Mouse (Mus musculus) frontal cortex, postnatal 14 days (tissue): ENCODE data around the gene Dcps.
"Not testable (repeated sequence)": the region's sequence is repeated elsewhere in the genome, so short reads cannot be mapped to it uniquely, and the experiment has no call there.

ENCODE experiments used
- DNase-seq, 2 experiments: peaks; one replicate each; pipeline ENCODE4 v3.0.0; 2022; ENCODE audit warnings: low spot score in 2 of 2

Gene Dcps

GRCm38 (mm10) chr9:35176124-35176659 is 331 bp upstream of the Dcps start:
- no peak for DNase-seq

- DNase-seq, result no peak
Measured at GRCm38 (mm10) chr9:35173331-35173730, 2.5 kb downstream of the Dcps start.

- no peak for DNase-seq
Measured at GRCm38 (mm10) chr9:35170071-35170470, 5.8 kb downstream of the Dcps start.

- DNase-seq, result no peak
Measured at GRCm38 (mm10) chr9:35166798-35167635, 8.8 kb downstream of the Dcps start.

GRCm38 (mm10) chr9:35166144-35166797 is 9.6 kb downstream of the Dcps start:
- no peak for DNase-seq

GRCm38 (mm10) chr9:35164142-35164874 is 11.6 kb downstream of the Dcps start:
- no peak for DNase-seq

GRCm38 (mm10) chr9:35163011-35163690 is 12.7 kb downstream of the Dcps start:
- no peak for DNase-seq

GRCm38 (mm10) chr9:35161721-35162120 is 14.1 kb downstream of the Dcps start:
- no peak for DNase-seq

GRCm38 (mm10) chr9:35160662-35161061 is 15.2 kb downstream of the Dcps start:
- DNase-seq, result no peak

- DNase-seq, result no peak
Measured at GRCm38 (mm10) chr9:35158477-35158876, 17.4 kb downstream of the Dcps start.

- no peak for DNase-seq
Measured at GRCm38 (mm10) chr9:35156862-35157261, 19.0 kb downstream of the Dcps start.

- no peak for DNase-seq
Measured at GRCm38 (mm10) chr9:35156002-35156710, 19.7 kb downstream of the Dcps start.

- no peak for DNase-seq
Measured at GRCm38 (mm10) chr9:35152923-35153322, 22.9 kb downstream of the Dcps start.

- not testable (repeated sequence) for DNase-seq
Measured at GRCm38 (mm10) chr9:35148822-35149221, 27.0 kb downstream of the Dcps start.

GRCm38 (mm10) chr9:35147261-35147660 is 28.6 kb downstream of the Dcps start:
- DNase-seq, result not testable (repeated sequence)

GRCm38 (mm10) chr9:35145829-35146228 is 30.0 kb downstream of the Dcps start:
- DNase-seq, result no peak

GRCm38 (mm10) chr9:35145118-35145517 is 30.7 kb downstream of the Dcps start:
- DNase-seq, result no peak

- no peak for DNase-seq
Measured at GRCm38 (mm10) chr9:35142221-35142620, 33.6 kb downstream of the Dcps start.

GRCm38 (mm10) chr9:35139231-35139744 is 36.6 kb downstream of the Dcps start:
- DNase-seq, result no peak

- DNase-seq, result no peak
Measured at GRCm38 (mm10) chr9:35138029-35138428, 37.8 kb downstream of the Dcps start.

GRCm38 (mm10) chr9:35135575-35135974 is 40.3 kb downstream of the Dcps start:
- no peak for DNase-seq
